Mouse (Mus musculus): ENCODE measurements around the gene Wasf2.
"Not testable (repeated sequence)": the region's sequence is repeated elsewhere in the genome, so short reads cannot be mapped to it uniquely, and the experiment has no call there.

Wasf2 gene

GRCm38 (mm10) chr4:133129931-133130889, at the start of gene Wasf2:
Gene Wasf2 (plus strand): TSS chr4:133130505.
- peak; percentile 80 to 90 for DNase-seq

GRCm38 (mm10) chr4:133080862-133081261, 49.4 kb upstream of the Wasf2 start:
- no peak for DNase-seq

- DNase-seq = no peak
Measured at GRCm38 (mm10) chr4:133082216-133082773, 48.0 kb upstream of the Wasf2 start.

GRCm38 (mm10) chr4:133083991-133084861, 46.1 kb upstream of the Wasf2 start:
- DNase-seq = peak in 1 of 2 experiments; percentile 57

GRCm38 (mm10) chr4:133085011-133085782, 45.1 kb upstream of the Wasf2 start:
- DNase-seq = peak; percentile 71 to 79

GRCm38 (mm10) chr4:133085783-133086342, 44.4 kb upstream of the Wasf2 start:
- peak; percentile 78 to 85 for DNase-seq

GRCm38 (mm10) chr4:133087177-133087714, 43.1 kb upstream of the Wasf2 start:
- DNase-seq = no peak

GRCm38 (mm10) chr4:133087835-133088234, 42.5 kb upstream of the Wasf2 start:
- DNase-seq = peak; percentile 69 to 79

GRCm38 (mm10) chr4:133089319-133089718, 41.0 kb upstream of the Wasf2 start:
- no peak for DNase-seq

GRCm38 (mm10) chr4:133089802-133090201, 40.5 kb upstream of the Wasf2 start:
- DNase-seq = no peak

- DNase-seq = no peak
Measured at GRCm38 (mm10) chr4:133090276-133090719, 40.0 kb upstream of the Wasf2 start.

- DNase-seq = peak in 1 of 2 experiments; percentile 49
Measured at GRCm38 (mm10) chr4:133090720-133091458, 39.4 kb upstream of the Wasf2 start.

GRCm38 (mm10) chr4:133091459-133091785, 38.9 kb upstream of the Wasf2 start:
- no peak for DNase-seq

GRCm38 (mm10) chr4:133092453-133092901, 37.8 kb upstream of the Wasf2 start:
- peak; percentile 71 to 76 for DNase-seq

GRCm38 (mm10) chr4:133093056-133093455, 37.2 kb upstream of the Wasf2 start:
- no peak for DNase-seq

- DNase-seq = no peak
Measured at GRCm38 (mm10) chr4:133093481-133094033, 36.7 kb upstream of the Wasf2 start.

- no peak for DNase-seq
Measured at GRCm38 (mm10) chr4:133094255-133094654, 36.0 kb upstream of the Wasf2 start.

- DNase-seq = peak; percentile 75 to 83
Measured at GRCm38 (mm10) chr4:133094936-133095733, 35.2 kb upstream of the Wasf2 start.

- DNase-seq = not testable (repeated sequence)
Measured at GRCm38 (mm10) chr4:133095734-133096065, 34.6 kb upstream of the Wasf2 start.

- not testable (repeated sequence) for DNase-seq
Measured at GRCm38 (mm10) chr4:133096671-133097070, 33.6 kb upstream of the Wasf2 start.
